Mouse (Mus musculus) naive thymus-derived CD4-positive, alpha-beta T cell, adult 2 months (primary cell): Measurements from ENCODE around the gene Pus1.
"Not testable (repeated sequence)": the region's sequence is repeated elsewhere in the genome, so short reads cannot be mapped to it uniquely, and the experiment has no call there.

Experiments used
- DNase-seq: peaks from one replicate; pipeline ENCODE4 v3.0.0-alpha.2; 2011; ENCODE audit warnings: low read depth

Gene Pus1

DNA sequence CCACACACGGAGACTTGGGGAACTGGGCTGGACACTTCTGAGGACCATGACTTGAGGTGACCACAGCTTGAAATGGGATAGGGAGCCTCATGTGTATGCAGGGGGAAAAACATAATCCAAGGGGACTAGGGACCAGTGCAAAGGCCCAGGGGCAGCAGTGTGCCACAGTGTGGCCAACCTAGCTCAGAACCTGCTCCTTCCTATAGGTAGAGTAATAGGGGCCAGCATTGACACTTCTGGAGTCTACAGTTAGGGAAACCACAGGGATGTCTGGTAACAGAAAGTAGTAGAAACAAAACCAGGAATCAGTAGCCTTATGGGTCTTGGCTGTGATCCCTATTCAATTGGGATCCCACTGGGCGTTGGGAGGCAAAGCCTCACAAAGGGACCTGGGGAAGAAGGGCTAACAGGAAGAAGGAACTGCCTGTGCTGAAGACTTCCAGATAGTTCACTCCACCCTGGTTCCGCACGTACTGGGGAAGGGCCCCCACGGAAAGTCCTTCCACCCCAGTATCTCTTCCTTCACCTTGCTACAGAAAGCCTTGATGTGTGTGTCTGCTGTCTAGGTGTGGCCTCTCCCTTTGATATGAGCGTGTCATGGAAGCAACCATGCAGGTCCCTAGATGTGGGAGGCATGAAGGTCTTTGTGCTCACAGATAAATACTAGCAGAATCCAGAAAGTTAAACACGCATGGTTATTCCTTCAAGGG, 1.2 kb upstream of the Pus1 start:
- peak; percentile 35 for DNase-seq

DNA sequence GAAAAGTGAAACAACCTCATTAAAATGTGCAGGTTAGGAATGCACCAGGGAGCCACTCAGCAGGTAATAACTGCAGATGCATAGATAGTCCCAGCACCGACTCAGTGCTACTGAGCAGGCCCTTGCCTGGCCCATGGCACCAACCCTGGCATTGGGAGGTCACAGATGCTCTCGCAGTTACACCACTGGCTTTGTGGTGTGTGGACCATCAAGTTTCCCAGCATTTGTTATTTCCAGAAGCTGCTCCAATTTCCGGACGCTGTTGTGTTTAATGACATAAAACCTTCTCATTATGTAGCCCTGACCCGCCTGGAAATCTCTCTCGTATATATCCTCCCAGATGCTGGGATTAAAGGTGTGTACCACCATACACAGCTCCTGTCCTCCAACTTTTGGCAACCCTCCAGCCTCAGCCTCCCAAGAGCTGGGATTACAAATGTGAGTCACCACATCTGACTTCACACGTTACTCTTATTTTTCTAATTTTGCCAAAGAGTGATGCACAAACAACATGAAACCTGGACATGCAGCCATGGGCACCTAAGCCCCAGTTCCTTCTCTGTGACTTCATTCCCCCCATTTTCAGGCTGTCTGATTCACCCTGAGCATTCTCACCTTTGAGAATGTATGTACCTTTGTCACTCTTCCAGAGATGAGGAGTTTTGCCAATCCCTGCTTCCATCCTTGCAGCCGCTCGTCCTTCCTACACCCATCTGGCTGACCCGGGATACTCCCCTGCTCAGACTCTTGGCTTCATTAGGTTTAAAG, 486 bp upstream of the Pus1 start:
- DNase-seq = no peak

GRCm38 (mm10) chr5:110779276-110779997, 1.0 kb downstream of the Pus1 start:
- DNase-seq = peak; percentile 21

- DNase-seq = no peak
Measured at GRCm38 (mm10) chr5:110778263-110778662, 2.2 kb downstream of the Pus1 start.

GRCm38 (mm10) chr5:110776141-110776540, 4.3 kb downstream of the Pus1 start:
- no peak for DNase-seq

DNA sequence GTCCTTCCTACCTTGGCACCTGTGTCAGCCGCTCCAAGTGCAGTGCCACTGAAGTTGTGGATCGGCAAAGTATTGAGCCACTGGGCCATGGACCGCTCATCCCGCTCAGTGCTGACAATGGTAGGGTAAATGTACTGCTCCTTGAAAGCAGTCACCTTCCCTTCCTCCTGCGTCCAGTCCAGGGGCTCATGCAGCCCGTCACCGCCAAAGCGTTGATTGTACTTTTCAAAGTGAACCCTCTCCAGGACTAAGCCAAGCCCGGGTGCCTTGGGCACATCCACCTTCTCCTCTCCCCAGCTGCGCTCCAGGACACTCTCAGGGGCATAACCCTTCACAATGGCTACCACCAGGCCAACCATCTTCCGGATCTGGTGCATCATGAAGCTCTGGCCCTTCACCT, 5.9 kb downstream of the Pus1 start:
- no peak for DNase-seq

GRCm38 (mm10) chr5:110772945-110773344, 7.5 kb downstream of the Pus1 start:
- not testable (repeated sequence) for DNase-seq

- DNase-seq = peak; percentile 100
Measured at GRCm38 (mm10) chr5:110770448-110771158, 9.9 kb downstream of the Pus1 start, which contains the start of gene Ep400. Gene Ep400, minus strand, starts transcription at chr5:110770717.

GRCm38 (mm10) chr5:110770031-110770445, 10.4 kb downstream of the Pus1 start:
- DNase-seq = peak; percentile 71

DNA sequence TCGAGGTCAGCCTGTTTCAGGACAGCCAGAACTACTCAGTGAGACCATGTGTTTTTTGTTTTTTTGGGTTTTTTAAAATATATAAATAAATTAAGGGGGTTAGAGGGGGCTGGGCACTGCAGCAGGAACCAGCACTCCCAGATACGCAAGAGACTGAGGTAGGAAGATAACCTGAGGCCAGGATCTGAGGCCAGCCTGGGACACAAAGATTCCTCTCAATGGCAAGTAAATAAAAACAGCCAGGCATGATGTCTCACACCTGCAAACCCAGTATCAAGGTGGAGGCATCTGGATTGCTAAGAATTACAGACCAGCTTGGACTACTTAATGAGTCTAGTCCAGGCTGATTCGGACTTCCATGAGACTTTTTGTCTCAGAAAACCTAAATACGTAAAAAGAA, 11.2 kb downstream of the Pus1 start:
- peak; percentile 39 for DNase-seq

DNA sequence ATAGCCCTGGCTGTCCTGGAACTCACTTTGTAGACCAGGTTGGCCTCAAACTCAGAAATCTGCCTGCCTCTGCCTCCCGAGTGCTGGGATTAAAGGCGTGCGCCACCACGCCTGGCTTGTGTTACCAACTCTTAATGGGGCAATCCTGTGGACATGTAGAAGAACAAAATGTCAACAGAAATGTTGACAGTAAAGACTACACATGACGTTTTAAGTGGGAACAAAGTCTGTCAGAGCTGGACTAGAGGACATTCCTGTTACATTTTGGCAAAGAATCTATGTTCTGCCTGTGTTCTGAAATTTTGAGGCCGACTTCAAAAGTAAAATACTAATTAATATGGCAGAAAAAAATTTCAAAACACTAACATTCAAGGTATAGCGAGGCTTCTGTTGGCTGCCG, 16.6 kb downstream of the Pus1 start:
- no peak for DNase-seq

GRCm38 (mm10) chr5:110745021-110745420, 35.4 kb downstream of the Pus1 start:
- no peak for DNase-seq

DNA sequence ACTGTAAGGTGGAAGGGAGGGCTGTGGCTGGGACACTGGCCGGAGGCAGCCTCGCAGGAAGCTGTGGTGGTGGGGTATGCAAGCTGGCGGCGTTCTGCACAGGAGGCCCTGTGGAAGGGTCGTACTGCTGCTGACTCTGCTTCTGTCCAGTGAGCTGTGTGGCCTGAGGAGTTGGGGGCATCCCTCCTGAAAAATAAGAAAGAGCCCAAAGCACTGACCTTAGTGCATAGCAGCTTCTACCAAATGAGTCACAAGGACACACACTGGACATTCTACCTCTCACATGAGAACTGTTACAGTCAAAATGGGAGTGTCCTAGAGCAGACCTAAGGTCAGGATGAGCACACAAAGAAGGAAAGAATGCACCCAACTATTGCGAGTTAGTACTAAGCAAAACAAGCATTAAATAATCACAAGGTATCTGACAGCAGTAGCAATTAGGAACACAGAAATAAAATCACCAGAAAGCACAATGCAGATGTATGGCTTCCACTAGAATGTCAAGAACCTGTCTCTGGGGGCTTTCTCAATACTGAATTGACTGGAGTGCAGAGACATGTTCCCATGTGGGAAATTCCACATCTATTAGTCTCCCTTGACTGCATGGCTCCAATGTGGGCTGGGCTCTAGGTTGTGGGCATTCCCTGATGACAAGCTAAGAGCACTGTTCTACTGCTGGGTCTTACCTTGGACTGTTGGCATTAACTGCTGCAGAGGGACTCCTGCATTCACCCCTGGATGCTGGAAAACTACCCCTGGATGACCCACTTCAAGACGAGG, 40.8 kb downstream of the Pus1 start:
- DNase-seq = no peak

DNA sequence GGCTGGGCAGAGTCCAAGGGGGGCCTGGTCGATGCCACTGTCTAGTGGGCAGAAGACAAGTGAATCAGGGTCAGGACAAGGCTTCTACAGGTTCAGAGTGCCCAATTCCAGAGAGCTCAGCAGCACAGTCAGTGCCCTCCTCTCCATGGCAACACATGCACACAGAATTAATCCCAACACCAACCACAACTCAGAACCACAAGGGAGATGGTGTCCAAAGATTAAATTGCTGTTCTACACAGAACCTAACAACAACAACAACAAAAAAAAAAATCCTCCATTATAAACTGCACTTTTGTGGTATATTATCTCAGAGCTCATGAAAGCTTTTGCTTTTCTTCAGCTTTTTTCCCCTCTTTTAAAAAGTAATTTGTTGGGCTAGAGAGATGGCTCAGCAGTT, 44.9 kb downstream of the Pus1 start:
- DNase-seq = no peak

DNA sequence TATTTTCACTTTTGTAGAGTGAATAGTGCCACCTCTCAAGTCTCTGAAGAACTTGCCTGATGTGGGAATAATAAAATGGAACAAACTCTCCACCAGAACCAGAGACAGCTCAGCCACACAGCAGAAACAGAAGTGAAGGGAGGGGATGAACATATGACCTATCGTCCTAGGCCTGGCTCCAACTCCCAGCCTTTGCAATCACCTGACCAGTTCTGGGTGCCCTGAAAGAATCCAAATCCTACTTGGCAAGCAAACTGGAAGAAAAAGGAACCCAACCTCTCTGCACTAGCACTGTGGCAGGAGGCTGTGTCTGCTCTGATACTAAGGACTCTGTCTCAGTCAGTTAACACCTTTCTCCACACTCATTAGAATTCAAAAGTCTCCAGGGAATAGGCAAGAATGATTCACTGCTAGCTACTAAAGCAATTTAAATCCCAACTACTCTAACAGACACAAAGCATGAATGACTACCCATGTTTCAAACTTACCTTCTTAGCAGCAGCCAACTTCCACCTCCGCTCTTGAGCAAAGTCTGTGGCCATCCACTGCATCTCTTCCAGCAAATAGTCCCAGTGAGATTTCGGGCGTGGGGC, 47.1 kb downstream of the Pus1 start:
- no peak for DNase-seq

DNA sequence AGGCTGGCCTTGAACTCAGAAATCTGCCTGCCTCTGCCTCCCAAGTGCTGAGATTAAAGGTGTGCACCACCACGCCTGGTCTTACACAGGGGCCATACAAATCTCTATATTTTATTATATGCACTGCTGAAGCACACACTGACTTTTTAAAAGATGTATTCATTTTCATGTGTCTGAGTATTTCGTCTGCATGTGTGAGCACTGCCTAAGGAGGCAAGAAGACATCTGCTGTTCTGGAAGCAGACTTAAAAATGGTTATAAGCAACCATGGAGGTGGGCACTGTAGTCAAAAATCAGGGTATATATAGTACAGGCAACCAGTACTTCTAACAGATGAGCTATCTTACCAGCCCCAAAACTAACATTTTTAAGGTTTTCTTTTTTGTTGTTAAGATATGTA, 49.2 kb downstream of the Pus1 start:
- no peak for DNase-seq

DNA sequence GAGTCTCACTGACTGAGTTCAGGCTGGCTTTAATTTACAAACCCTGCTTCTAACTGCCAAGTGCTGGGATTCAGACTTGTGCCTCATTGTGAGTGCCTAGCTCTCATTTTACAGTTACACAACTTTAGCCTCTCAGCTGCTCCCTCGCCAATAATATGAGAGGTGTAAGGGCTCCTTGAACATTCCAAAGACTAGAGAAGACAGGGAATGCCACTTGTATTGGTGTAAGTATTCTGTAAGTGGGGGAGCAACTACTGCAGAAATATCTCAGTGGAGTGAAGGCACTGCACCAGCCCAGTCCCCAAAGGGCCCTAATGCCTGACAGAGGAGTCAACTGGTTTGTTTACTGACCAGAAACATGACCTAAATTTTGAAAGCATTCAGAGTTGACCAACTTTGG, 52.6 kb downstream of the Pus1 start:
- DNase-seq = no peak
